Mouse (Mus musculus) left cerebral cortex, postnatal 4 days (tissue): ENCODE data around the gene Mprip. TPM values are rescaled to one million over a fixed set of nuclear protein-coding genes. Genes with fewer than 3 reads are reported as not detected.

ENCODE experiments used
- DNase-seq: peaks from one replicate; pipeline ENCODE4 v3.0.0-alpha.2; 2022
- intact Hi-C: fragments of 180-260 bp; cut with DNase I; formaldehyde crosslinking; loops from one replicate; pipeline ENCODE4 v1.15.1; 2025
- total RNA-seq, 2 experiments: library from RNA; stranded (reverse); gene quantifications; 2 replicates each; pipeline ENCODE4 v1.2.3; 2021

Gene Mprip
- total RNA-seq, 2 experiments from 2014 or later = 270 to 281 TPM

DNA sequence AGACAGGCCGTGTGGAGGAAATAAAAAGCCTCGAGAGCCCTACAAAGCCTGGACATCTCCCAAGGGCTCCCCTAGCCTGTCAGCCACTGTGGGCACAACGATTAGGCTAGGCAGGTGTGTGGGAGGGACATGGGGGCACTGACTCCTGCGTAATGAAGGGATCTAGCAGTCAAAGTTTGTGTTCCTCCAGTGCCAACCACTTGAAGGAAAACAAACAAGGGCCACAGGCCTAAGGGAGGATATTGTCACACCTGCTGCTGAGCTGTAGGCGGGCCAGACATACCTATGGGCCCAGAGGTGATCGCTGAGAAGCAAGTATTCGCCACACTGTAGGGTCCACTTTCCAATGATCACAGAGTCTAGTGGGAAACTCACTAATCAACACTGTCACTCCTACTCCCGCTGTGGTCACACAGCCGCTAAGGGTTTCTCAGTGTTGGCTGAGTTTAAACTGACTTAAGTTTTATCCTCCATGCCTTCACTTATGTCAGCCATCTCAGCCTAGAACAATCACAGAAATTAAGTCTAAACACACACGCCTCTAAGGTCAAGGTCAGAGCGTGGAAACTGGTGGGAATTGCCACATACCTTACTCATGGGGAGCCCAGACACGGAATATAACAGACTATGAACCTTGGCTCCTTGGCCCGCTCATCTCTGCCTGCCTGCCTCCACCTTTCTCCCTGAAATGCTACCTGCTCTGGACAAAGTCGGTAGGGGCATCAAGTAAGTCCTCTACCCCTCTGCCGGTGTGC lies 125.5 kb downstream of the Mprip start:
- intact Hi-C loops = no loop called here
- no peak for DNase-seq

DNA sequence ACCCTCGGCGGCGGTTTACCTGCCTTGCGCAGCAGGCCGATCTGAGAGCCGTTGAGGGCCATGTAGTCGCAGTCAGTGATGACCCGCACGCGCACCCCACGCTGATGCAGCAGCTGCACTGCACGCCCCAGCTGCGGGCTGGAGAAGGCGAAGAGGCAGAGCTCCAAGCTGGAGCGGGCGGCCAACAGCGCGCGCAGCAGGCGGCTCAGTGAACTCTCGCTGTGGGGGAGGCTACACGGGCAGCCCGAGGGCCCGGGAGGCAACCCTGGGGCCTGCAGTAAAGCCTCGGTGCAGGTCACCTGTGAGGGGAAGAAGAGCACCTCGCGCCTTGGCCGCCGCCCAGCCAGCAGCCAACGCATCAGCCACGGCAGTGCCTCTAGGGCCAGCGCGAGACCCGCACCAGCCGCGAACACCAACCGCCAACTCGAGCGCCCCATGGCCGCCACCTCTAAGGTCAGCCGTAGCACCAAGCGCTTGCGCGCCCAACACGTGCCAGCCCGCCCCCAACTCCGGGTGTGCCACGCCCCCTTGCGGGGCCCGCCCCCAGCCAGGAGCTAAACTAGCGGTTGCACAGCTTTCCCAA lies 126.2 kb downstream of the Mprip start, which contains the start of gene Pld6:
Gene Pld6, minus strand, starts transcription at position 447 of the 583 bp plus-strand sequence.
- intact Hi-C loops = no loop called here
- DNase-seq = peak; percentile 52

DNA sequence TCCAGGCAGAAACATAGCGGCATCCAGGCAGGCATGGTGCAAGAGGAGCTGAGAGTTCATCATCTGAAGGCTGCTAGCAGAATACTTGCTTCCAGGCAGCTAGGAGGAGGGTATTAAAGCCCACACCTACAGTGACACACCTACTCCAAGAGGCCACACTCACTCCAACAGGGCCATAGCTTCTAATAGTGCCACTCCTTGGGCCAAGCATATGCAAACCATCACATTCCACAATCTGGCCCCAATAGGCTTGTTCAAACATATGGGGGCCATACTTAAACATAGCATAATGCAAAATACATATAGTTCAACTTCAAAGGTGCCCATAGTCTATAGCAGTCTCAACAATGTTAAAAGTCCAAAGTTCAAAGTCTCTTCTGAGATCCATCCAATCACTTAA lies 128.2 kb downstream of the Mprip start:
- DNase-seq = no peak
- intact Hi-C loops = no loop called here

DNA sequence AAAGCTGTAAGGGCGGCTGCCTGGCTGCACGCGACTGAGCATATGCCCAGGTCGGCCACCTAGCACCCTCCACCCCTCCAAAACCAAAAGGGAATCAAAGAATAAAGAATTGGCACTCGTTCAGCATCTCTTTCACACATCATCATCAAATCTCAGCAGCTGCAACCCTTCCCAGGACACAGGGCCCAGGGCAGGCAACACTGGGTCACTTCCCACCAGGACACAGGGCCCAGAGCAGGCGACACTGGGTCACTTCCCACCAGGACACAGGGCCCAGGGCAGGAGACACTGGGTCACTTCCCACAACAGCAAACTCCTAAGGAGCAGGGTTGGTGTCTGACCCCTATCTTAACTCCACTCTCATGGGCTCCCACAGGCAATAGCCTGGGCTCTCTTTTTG lies 132.3 kb downstream of the Mprip start:
- DNase-seq = no peak
- intact Hi-C loops = no loop called here

DNA sequence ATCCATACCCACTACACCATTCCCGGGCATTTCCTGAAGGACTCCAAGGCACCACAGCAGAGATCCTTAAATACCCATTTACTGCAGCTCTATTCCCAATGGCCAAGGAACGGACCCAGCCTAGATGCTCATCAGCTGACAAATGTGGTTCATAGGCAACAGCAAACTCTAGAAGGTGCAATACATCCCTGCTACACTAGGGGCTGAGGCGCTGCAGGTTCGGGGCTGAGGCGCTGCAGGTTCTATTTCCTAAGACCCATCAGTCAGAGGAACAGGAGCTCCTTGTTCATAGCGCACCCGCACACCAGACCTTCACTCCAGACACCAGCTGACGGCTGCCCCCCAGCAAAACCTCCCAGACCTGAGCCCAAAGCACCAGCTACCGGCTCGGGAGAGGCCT lies 139.3 kb downstream of the Mprip start:
- no peak for DNase-seq
- intact Hi-C loops = no loop called here

DNA sequence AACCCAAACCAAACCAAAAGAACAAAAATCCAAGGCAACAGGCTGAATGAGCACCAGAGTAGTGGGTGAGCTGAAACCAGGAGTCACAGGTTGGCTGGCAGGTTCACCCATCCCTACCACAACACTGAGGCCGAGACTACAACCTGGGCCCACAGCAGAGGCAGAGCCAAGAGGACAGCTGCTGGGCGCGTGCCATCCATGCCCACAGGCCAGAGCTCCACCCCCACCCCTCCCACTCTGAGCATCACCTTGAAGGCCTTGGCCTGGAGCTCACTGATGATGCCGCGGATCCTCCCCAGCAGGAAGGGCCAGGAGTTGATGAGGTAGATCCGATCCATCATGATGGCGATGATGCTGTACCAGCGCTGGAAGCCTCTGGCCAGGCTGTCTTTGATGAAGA lies 140.8 kb downstream of the Mprip start:
- intact Hi-C loops = no loop called here
- DNase-seq = no peak

DNA sequence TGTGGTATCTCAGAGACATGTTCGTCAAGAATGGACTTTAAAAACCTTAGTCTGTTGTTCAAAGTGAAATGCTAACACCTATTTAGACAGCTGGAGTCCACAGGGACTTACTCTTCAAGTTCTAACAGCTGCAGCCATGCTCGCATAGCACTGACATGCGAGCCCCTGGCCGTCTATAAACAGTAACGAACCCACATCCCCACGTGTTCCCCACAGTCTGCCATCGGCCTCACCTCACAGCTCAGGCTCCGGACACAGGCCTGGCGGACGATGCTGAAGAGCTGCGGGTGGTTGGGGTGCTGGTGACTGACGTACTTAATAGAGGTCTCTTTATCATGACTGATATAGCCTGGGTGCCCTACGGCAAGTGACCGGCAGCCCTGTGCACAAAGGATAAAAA lies 142.4 kb downstream of the Mprip start:
- intact Hi-C loops = no loop called here
- DNase-seq = no peak

DNA sequence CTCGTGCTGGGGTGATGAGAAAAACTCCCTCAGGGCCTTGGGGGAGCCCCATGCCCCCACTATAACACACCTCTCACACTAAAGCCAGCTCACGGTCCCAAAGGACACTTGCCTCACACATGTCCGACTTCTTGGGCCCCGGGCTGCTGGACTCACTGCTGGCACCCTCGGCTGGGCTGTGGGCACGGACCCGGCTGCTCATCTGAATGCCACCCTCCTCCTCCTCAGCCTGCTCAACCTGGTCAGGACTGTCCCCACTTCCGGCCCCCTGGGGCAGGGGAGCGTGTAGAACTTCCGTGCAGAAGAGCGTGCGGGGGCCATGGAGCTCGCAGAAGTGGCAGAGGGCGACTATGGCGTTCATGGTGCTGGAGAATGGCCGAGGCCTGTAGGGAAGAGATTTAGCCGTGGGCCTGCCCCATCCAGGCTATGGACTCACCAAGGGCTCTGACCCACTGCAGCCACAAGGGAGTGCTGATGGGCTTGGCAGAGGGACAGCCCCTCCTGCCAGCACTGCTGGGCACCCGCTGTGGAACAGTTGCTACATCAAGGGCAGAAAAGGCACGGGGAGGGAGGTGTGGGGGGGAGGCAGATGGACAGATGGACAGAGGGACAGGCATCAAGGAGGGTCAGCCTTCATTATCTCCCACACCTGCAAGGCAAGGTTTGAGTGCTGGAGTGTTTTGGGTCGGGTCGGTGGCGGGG lies 143.5 kb downstream of the Mprip start:
- DNase-seq = peak; percentile 44
- intact Hi-C loops = no loop called here

DNA sequence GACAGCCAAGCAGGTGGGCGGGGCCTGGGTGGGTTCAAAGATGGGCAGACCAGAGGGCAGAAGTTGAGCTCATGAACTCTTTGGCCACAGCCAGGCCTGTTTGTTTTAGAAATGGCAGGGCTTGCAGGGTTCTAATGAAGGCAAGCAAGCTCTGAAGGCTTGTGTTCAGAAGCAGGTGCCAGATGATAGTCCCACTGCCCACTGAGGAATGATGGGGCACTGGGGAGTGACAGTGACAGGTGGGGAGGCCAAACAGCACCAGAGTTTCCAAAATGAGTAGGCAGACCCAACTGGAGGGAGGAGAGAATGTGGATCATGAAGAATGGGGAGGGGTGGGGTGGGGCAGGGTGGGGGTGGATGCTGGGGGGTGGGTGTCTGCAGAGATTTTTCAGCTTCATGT lies 144.2 kb downstream of the Mprip start:
- no peak for DNase-seq
- intact Hi-C loops = no loop called here

DNA sequence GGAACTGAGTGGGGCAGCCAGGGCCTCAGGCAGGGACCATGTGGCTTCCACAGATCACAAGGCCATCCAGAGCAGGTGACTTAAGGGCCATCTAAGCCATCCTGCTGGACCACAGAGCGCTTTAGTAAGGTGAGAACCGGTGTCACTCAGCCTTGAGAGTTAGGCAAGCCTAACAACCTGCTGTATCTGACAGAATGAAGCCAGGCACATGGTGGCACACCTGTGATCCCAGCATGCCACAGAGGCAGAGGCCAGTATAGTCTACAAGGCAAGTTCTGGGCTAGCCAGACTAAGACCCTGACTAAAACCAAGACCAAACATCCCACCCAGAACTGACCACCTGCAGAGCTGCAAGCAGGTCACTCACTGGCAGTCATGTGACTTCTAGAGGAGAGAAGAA lies 144.6 kb downstream of the Mprip start:
- DNase-seq = no peak
- intact Hi-C loops = no loop called here

DNA sequence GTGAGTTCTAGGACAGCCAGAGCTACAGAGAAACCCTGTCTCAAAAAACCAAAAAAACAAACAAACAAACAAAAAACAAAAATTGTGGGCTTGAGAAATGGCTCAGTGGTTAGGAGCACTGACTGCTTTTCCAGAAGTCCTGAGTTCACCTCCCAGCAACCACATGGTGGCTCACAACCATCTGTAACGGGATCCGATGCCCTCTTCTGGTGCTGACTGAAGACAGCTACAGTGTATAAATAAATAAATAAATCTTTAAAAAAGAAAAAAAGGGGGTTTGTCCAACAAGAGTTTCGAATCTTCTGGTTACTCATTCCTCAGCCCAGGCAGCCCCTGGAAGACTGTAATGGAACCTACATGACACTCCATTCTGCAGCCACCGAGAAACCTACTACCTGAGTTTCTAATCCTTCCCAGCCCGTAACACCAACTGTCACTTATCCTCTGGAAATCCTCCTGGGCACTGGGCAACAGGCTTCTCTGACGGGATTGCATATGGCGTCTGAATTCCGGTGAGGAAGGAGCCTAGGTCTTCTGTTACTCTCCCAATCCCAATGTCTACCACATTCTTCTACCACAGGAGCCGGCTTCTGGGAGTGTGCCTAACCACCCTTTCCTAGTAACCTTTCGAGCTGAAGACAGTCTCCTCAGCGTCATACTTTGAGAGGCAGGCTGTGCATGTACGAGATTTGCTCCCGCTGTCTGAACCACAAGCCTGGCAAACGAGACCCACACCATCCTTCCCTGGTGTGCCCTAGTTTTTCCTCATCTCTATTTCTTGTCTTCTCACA lies 147.3 kb downstream of the Mprip start:
- DNase-seq = no peak
- intact Hi-C loops = no loop called here

DNA sequence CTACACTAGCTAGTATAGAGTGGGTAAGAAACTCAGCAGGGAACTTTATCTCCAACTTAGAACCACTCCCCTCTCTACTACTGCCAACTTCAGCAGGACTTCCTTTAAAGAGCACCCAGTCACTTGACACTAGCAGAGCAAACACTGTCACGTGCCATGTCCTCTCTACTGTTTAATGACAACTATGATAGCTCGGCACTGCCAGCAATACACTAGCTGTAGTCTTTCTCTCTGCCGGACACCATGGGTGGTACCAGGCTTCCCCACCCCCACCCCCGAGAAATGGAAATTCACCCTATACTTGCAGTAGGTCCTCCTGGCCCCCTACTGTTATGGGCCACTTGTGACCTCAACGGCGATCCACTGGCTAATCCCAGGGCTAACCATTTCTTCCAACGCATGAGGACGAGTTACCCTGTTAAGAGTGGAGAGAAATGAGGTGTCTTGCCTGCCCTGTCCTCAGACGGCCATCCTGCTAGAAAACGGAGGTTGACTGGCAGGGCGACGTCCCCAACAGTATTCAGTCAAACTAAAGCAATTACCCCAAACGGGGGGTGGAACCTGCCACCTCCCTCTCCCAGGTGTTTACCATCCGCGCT lies 148.1 kb downstream of the Mprip start:
- no peak for DNase-seq
- intact Hi-C loops = no loop called here

DNA sequence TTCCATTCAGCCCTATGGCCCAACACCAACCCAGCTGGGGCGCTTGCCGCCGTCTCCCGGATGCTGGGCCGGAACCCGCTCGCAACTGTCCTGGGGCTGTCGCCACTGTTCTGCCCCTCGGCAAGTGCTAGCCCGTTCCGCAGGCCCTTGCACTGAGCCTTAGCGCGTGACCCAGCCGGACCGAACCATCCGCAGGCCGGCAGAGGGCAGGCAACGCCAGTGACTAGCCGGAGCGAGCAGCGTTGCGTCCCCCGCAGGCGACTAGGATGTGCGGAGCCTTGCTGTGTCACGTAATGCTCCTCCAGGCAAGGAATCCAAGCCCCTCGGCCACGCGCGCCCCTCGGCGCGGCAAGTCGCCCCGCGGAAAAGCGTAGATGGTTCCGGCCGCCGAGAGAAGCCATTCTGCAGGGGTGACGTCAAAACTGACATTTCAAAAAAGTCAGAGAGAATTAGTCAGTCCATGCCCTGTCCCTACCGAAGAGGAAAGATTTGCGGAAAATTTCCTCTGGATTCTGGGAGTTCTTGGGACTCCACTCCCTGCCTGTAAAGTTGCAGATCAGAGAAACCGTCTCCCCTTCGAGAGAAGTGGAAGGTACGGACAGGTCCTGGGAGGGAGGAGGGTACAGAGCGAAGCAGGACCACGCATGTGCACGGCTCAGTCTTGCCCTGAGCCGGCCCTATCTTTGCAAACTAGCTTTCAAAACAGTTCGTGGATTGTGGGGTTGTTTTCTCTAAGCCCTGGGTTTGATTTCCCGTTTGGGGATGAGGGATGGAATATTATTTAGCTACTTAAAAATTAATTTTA lies 148.8 kb downstream of the Mprip start, which contains the start of gene Flcn:
Gene Flcn, minus strand, starts transcription at position 347 of the 805 bp plus-strand sequence.
- intact Hi-C loops = no loop called here
- peak; percentile 88 for DNase-seq

DNA sequence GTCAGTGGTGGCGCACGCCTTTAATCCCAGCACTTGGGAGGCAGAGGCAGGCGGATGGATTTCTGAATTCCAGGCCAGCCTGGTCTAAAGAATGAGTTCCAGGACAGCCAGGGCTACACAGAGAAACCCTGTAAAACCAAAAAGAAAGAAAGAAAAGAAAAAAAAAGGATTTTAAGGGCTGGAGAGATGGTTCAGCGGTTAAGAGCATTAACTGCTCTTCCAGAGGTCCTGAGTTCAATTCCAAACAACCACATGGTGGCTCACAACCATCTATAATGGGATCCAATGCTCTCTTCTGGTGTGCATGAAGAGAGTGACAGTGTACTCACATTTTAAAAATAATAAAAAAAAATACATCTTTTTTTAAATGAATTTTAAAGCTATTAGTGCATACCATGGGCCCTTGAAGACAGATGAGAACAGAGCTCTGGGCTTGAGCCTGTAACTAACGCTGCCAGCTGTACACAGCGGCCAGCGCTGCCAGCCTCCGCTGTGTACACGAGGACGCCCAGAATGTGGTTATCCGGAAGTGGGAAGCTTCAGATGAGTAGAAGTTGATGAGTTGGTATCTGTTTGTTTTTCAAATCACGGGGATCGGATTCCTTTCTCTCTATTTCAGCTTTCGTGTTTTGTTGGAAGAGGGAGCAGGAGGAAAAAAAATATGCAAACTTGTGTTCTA lies 149.5 kb downstream of the Mprip start:
- intact Hi-C loops = no loop called here
- DNase-seq = no peak

DNA sequence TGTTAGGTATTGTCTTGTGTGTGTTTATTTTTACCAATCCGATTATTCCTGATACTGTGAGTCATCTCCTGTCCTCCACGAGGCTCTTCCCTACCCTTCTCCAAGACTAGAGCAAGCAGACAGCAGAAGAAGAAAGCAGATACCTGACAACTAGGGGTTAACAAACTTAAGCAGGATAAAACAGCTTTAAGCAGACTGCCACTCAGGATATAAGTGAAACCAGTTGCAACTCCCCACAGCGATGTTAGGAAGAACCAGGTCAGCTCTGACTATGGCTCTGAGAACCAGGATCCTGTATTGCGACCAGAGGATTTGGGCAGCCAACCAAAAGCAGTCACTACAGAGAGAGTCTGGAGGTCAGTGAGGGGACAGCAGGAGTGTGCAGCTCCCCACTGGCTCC lies 150.1 kb downstream of the Mprip start:
- intact Hi-C loops = no loop called here
- no peak for DNase-seq

DNA sequence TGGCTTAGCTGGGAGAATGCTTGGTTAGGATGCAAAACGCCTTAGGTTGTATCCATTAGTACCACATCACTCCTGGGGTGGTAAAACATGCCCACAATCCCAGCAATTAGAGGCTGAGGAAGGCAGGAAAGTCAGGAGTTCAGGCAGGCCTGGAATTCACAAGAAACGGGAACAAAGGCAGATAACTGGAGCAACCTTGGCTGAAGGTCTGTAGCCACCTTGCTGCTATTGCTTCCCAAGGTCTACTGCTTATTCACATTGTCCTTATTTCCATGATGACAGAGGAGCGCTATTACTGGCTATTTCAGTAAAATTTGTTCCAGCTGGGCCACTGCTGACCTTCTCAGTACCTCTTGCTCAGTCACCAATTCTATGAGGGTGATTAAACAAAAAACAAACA lies 152.2 kb downstream of the Mprip start:
- intact Hi-C loops = no loop called here
- DNase-seq = no peak

DNA sequence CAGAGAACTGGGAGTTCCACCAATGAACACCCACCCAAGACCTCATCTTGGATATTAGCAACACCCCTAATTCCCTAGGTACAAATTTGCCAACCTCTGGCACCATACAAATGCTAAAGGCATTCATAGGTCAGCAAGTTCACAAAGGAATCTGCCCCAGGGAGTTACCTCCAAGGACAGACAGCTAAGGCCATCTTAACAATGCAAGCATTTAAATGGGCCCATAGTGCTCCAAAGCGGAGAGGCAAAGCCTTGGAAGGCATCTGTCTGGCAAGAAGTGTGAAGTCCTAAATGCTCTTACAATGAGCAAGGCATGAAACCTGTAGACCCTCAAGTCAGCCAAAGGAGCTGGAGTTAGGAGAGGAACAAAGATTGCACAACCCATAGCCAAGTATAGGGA lies 153.2 kb downstream of the Mprip start:
- intact Hi-C loops = no loop called here
- no peak for DNase-seq

DNA sequence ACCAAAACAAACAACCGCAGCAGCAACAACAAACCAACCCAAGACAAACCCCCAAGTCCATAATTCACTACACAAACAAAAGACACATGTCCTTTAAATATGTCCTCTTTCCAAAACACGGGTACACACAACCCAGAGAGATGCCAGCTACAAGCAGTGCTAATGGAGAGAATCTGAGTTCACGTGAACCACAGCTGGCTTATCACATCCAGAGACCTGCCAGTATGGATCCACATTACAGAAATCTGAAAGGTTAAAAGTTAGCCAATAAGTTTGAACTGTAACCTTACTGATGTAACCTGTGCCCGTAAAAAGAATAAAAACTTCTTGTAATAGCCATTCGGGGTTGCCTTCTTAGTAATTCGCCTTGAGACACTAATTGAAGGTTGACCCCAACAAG lies 153.8 kb downstream of the Mprip start:
- DNase-seq = no peak
- intact Hi-C loops = no loop called here

DNA sequence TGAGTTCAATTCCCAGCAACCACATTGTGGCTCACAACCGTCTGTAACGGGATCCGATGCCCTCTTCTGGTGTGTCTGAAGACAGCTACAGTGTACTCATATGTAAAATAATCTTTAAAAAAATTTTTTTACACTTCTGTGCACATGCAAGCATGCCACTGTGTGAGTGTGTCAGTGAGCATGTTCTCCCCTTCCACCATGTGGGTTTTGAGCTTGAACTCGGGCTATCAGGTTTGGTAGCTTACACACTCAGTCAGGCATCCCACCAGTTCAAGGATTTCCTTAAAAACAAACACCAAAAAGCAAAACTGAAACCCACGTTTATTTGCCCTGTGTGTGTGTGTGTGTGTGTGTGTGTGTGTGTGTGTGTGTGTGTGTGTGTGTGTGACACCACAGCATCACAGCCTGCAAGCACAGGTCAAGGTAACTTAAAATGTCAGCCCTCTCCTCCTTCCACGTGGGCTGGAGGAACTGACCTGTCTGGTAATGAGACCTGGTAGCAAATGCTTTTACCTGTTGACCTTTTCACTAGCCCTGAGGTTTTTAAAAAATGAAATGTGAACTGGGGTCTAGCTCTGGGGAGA lies 154.5 kb downstream of the Mprip start:
- intact Hi-C loops = no loop called here

More for the DNA sequence above, 154.5 kb downstream of the Mprip start:
- no peak for DNase-seq
